Mouse (Mus musculus): Measurements from ENCODE around the gene Tbx6. TPM values are rescaled to one million over a fixed set of nuclear protein-coding genes. Genes with fewer than 3 reads are reported as not detected.
A peak's percentile ranks its signal among the peaks of the same experiment; 100 is the strongest.

Gene Tbx6
- total and polyA plus RNA-seq, 3 experiments, result 0.12 to 0.15 TPM; not detected in 1

DNA sequence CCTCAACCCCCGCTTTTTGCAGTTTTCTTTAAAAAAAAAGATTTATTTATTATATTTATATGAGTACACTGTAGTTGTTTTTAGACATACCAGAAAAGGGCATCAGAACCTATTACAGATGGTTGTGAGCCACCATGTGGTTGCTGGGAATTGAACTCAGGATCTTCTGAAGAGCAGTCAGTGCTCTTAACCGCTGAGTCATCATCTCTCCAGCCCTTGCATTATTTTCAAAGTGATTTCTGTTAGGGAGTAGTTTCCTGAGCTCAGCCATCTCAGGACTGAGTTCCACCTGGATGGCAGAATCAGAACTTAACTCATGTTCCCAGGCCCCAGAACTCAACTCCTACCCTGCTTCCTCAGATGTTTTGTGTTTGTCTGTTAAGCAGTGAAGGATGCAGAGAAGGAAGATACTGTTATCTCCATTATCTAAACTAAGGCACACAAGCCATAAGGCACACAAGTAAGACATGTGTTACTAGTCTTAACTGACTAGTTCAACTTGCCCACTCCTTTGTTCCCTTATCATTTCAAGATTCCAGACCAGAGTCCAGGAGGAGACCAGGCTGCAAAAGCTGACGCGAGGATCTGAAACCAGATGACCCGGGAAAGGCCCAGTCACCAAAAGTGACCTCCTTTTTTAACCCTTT, 28.6 kb downstream of the Tbx6 start:
- peak; percentile 74 for DNase-seq (ENCODE audit: low read depth, low spot score)
- Histone ChIP-seq H3K9me3 (replicated peaks; ENCODE audit: insufficient read depth, low read length) (no peaks in the 10 kb centered on the region), H3K27me3 (ENCODE audit: control insufficient read depth in 1 of 2, insufficient read depth in 2 of 2, low read length in 2 of 2) (no peaks in the 10 kb centered on the region), H3K4me1 (ENCODE audit: control insufficient read depth in 1 of 2, insufficient read depth in 2 of 2, low read length in 2 of 2) (peaks cover 6 to 19% of the 10 kb centered on the region in 2 experiments; a peak in 3 of 4 replicates), H3K4me3 (ENCODE audit: control insufficient read depth in 1 of 2, insufficient read depth in 1 of 2, low read depth in 2 of 2, low read length in 2 of 2) (peak overlapping the region; percentile 39 to 66; a peak in 3 of 4 replicates), H3K27ac (ENCODE audit: control insufficient read depth, low read depth, low read length) (peak overlapping the region; percentile 71), H3K79me2 (ENCODE audit: control insufficient read depth, insufficient read depth, low read length, poor library complexity) (no peaks in the 10 kb centered on the region; the same call in 1 of the 2 replicates), H3K9ac (ENCODE audit: control insufficient read depth, low read depth, low read length, poor library complexity, severe bottlenecking) (peak overlapping the region; percentile 83), H3K36me3 (ENCODE audit: control insufficient read depth in 1 of 2, insufficient read depth in 2 of 2, low read length in 2 of 2) (peaks cover 0 to 14% of the 10 kb centered on the region in 2 experiments; a peak in 2 of 4 replicates)
- TF ChIP-seq CTCF (IDR thresholded peaks at IDR 0.05 in 2 of 3, conservative IDR thresholded peaks at IDR 0.05 in 1 of 3; ENCODE audit: control insufficient read depth in 1 of 3, insufficient read depth in 1 of 3, low read depth in 2 of 3, low read length in 3 of 3, poor library complexity in 1 of 3, severe bottlenecking in 1 of 3) (no peak; a peak in 1 of 6 replicates), MAX (IDR thresholded peaks at IDR 0.05; ENCODE audit: low read length) (peak; percentile 63), ZMIZ1 (IDR thresholded peaks at IDR 0.05; ENCODE audit: low read depth, low read length) (no peak), HCFC1 (IDR thresholded peaks at IDR 0.05; ENCODE audit: low read depth, low read length) (no peak), ETS1 (IDR thresholded peaks at IDR 0.05; ENCODE audit: low read depth, low read length) (no peak), TBP (IDR thresholded peaks at IDR 0.05; ENCODE audit: low read depth, low read length) (0 out of 2 replicates have a peak, but pooled peaks have one; percentile 37), MAFK (IDR thresholded peaks at IDR 0.05; ENCODE audit: borderline replicate concordance, low read depth, low read length) (peak; percentile 91), CHD2 (IDR thresholded peaks at IDR 0.05; ENCODE audit: low read length) (no peak), SMC3 (IDR thresholded peaks at IDR 0.05; ENCODE audit: low read depth, low read length) (no peak), ZC3H11A (IDR thresholded peaks at IDR 0.05; ENCODE audit: low read depth, low read length) (no peak), UBTF (IDR thresholded peaks at IDR 0.05; ENCODE audit: borderline replicate concordance, insufficient read depth, low read depth, low read length) (no peak), BHLHE40 (IDR thresholded peaks at IDR 0.05; ENCODE audit: borderline replicate concordance, low read depth, low read length) (no peak), USF1 (IDR thresholded peaks at IDR 0.05; ENCODE audit: low read depth, low read length) (no peak), POLR2AphosphoS2 (IDR thresholded peaks at IDR 0.05; ENCODE audit: low read length) (no peak), MYC (IDR thresholded peaks at IDR 0.05; ENCODE audit: low read depth, low read length) (0 out of 2 replicates have a peak, but pooled peaks have one; percentile 53), KAT2A (conservative IDR thresholded peaks at IDR 0.05; ENCODE audit: low read depth, low read length) (no peak; the same call in 1 of the 2 replicates), EP300 (IDR thresholded peaks at IDR 0.05; ENCODE audit: low read depth in 1 of 2, low read length in 2 of 2) (peak in 1 of 2 experiments; percentile 61; a peak in 2 of 4 replicates), E2F4 (IDR thresholded peaks at IDR 0.05; ENCODE audit: borderline replicate concordance, low read depth, low read length) (0 out of 2 replicates have a peak, but pooled peaks have one; percentile 56), SIN3A (IDR thresholded peaks at IDR 0.05; ENCODE audit: low read length) (peak; percentile 17), RAD21 (IDR thresholded peaks at IDR 0.05; ENCODE audit: low read depth, low read length) (no peak), MXI1 (IDR thresholded peaks at IDR 0.05; ENCODE audit: low read depth, low read length) (peak; percentile 63), ELF1 (IDR thresholded peaks at IDR 0.05; ENCODE audit: low read depth, low read length) (no peak), RCOR1 (IDR thresholded peaks at IDR 0.05; ENCODE audit: low read depth, low read length) (no peak; the same call in 1 of the 2 replicates), ZKSCAN1 (IDR thresholded peaks at IDR 0.05; ENCODE audit: low read depth, low read length) (no peak), POLR2A (IDR thresholded peaks at IDR 0.05; ENCODE audit: control insufficient read depth in 1 of 2, insufficient read depth in 1 of 2, low read depth in 1 of 2, low read length in 2 of 2, poor library complexity in 1 of 2) (no peak), NELFE (IDR thresholded peaks at IDR 0.05; ENCODE audit: low read depth, low read length) (no peak), CHD1 (IDR thresholded peaks at IDR 0.05; ENCODE audit: low read depth, low read length) (no peak), POLR2AphosphoS5 (IDR thresholded peaks at IDR 0.05; ENCODE audit: borderline replicate concordance, low read depth, low read length) (no peak), JUND (IDR thresholded peaks at IDR 0.05; ENCODE audit: low read depth, low read length) (no peak), MEF2A (IDR thresholded peaks at IDR 0.05; ENCODE audit: extremely low read depth, insufficient replicate concordance, low read depth, low read length, poor library complexity, severe bottlenecking) (no peak), TAL1 (IDR thresholded peaks at IDR 0.05; ENCODE audit: low read length) (no peak), ZNF384 (IDR thresholded peaks at IDR 0.05; ENCODE audit: low read depth, low read length) (no peak), MAZ (IDR thresholded peaks at IDR 0.05; ENCODE audit: low read depth, low read length) (no peak), USF2 (IDR thresholded peaks at IDR 0.05; ENCODE audit: borderline replicate concordance in 1 of 2, insufficient read depth in 1 of 2, low read depth in 1 of 2, low read length in 2 of 2) (no peak), MYB (IDR thresholded peaks at IDR 0.05; ENCODE audit: low read depth, low read length) (0 out of 2 replicates have a peak, but pooled peaks have one; percentile 14), GABPA (IDR thresholded peaks at IDR 0.05; ENCODE audit: low read depth, low read length) (no peak)
